Mouse (Mus musculus) heart, postnatal 10 days (tissue): ENCODE measurements at regions not wholly inside any gene's neighbourhood (a gene's known extent, or its start where the extent isn't known, plus 50 kb on each side); places are given as distances from the start of the nearest gene placed in this dataset.
A peak's percentile ranks its signal among the peaks of the same experiment; 100 is the strongest.
"Not testable (repeated sequence)": the region's sequence is repeated elsewhere in the genome, so short reads cannot be mapped to it uniquely, and the experiment has no call there.

ENCODE experiments used
- DNase-seq, 2 experiments: peaks; one replicate each; pipeline ENCODE4 v3.0.0; 2021
- intact Hi-C: fragments of 180-260 bp; cut with DNase I; formaldehyde crosslinking; loops from one replicate; pipeline ENCODE4 v1.15.1; 2025

- intact Hi-C loops, result no loop called here
These were observed 133.0 kb downstream of the Prr30 start for GRCm38 (mm10) chr14:101067082-101067481.

GRCm38 (mm10) chr14:101056874-101057273 lies 143.3 kb downstream of the Prr30 start:
- intact Hi-C loops, result no loop called here

More at GRCm38 (mm10) chr14:101067082-101067481, 133.0 kb downstream of the Prr30 start:
- DNase-seq, result no peak

GRCm38 (mm10) chr14:101055915-101056314 lies 144.2 kb downstream of the Prr30 start:
- DNase-seq, result peak; percentile 12 to 16

More at GRCm38 (mm10) chr14:101056874-101057273, 143.3 kb downstream of the Prr30 start:
- DNase-seq, result no peak

GRCm38 (mm10) chr14:101054786-101055185 lies 145.3 kb downstream of the Prr30 start:
- intact Hi-C loops, result no loop called here
- no peak for DNase-seq

More at GRCm38 (mm10) chr14:101055915-101056314, 144.2 kb downstream of the Prr30 start:
- intact Hi-C loops, result no loop called here

GRCm38 (mm10) chr14:101052760-101053159 lies 147.4 kb downstream of the Prr30 start:
- DNase-seq, result no peak
- intact Hi-C loops, result no loop called here

GRCm38 (mm10) chr14:101050212-101050611 lies 149.9 kb downstream of the Prr30 start:
- no peak for DNase-seq
- intact Hi-C loops, result no loop called here

GRCm38 (mm10) chr14:101049664-101050203 lies 150.4 kb downstream of the Prr30 start:
- intact Hi-C loops, result no loop called here
- DNase-seq, result no peak

GRCm38 (mm10) chr14:101043494-101043893 lies 156.6 kb downstream of the Prr30 start:
- intact Hi-C loops, result no loop called here
- no peak for DNase-seq

GRCm38 (mm10) chr14:101001070-101001469 lies 199.1 kb downstream of the Prr30 start:
- intact Hi-C loops, result no loop called here
- no peak for DNase-seq

GRCm38 (mm10) chr14:100980754-100981153 lies 219.4 kb downstream of the Prr30 start:
- DNase-seq, result no peak
- intact Hi-C loops, result no loop called here

GRCm38 (mm10) chr14:100978515-100978914 lies 221.6 kb downstream of the Prr30 start:
- no peak for DNase-seq
- intact Hi-C loops, result no loop called here

- peak; percentile 55 to 59 for DNase-seq
- intact Hi-C loops, result no loop called here
These were observed 229.2 kb downstream of the Prr30 start for GRCm38 (mm10) chr14:100970970-100971369.

- intact Hi-C loops, result no loop called here
- no peak for DNase-seq
These were observed 239.9 kb downstream of the Prr30 start for GRCm38 (mm10) chr14:100960198-100960597.

- intact Hi-C loops, result no loop called here
- no peak for DNase-seq
These were observed 244.2 kb downstream of the Prr30 start for GRCm38 (mm10) chr14:100955806-100956436.

- intact Hi-C loops, result no loop called here
These were observed 249.4 kb downstream of the Prr30 start for GRCm38 (mm10) chr14:100950681-100951119.

GRCm38 (mm10) chr14:100947625-100948024 lies 252.5 kb downstream of the Prr30 start:
- DNase-seq, result peak; percentile 11 to 22
- intact Hi-C loops, result not testable (repeated sequence)

More at GRCm38 (mm10) chr14:100950681-100951119, 249.4 kb downstream of the Prr30 start:
- DNase-seq, result no peak

- DNase-seq, result no peak
- intact Hi-C loops, result loop anchor here (10.0 kb wide), 1 partner anchor 63 kb away; no protein-coding TSS in a partner anchor
These were observed 262.7 kb downstream of the Prr30 start for GRCm38 (mm10) chr14:100937358-100937887.

GRCm38 (mm10) chr14:100934554-100934953 lies 265.6 kb downstream of the Prr30 start:
- intact Hi-C loops, result loop anchor here (10.0 kb wide), 1 partner anchor 60 kb away; no protein-coding TSS in a partner anchor
- DNase-seq, result no peak

GRCm38 (mm10) chr14:100924880-100925279 lies 275.2 kb downstream of the Prr30 start:
- intact Hi-C loops, result no loop called here
- DNase-seq, result no peak

GRCm38 (mm10) chr14:100900221-100900620 lies 299.9 kb downstream of the Prr30 start:
- no peak for DNase-seq
- intact Hi-C loops, result no loop called here

GRCm38 (mm10) chr14:100899074-100899473 lies 301.1 kb downstream of the Prr30 start:
- DNase-seq, result no peak
- intact Hi-C loops, result loop anchor here (5.0 kb wide), 1 partner anchor 147 kb away; no protein-coding TSS in a partner anchor
